Mouse (Mus musculus): ENCODE data around the gene Tiam1. TPM values are rescaled to one million over a fixed set of nuclear protein-coding genes. Genes with fewer than 3 reads are reported as not detected.
A peak's percentile ranks its signal among the peaks of the same experiment; 100 is the strongest.
"Not testable (repeated sequence)": the region's sequence is repeated elsewhere in the genome, so short reads cannot be mapped to it uniquely, and the experiment has no call there.

The Tiam1 gene
- total and polyA plus RNA-seq, 3 experiments: 1.8 to 5.3 (median 2.9) TPM

DNA sequence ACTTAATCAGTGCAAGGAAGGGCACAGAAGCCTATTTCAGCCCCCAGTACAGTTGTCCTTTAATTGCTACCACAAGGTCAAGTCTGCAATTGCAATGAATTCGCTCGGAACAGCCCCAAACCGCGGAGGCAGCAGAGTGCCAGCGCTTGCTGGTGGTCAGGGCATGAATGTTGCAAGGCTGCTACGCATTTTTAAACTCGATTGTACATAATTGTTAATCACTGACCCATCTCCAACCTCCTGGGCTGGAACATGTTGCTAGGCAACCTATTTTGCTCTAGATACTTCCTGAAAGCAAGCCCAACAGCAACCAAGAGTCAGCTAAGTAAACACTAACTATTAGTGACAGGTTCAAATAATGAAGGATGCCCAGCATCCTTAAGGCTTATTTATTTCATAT is 70.1 kb downstream of the Tiam1 start:
- DNase-seq (ENCODE audit: low spot score): no peak

DNA sequence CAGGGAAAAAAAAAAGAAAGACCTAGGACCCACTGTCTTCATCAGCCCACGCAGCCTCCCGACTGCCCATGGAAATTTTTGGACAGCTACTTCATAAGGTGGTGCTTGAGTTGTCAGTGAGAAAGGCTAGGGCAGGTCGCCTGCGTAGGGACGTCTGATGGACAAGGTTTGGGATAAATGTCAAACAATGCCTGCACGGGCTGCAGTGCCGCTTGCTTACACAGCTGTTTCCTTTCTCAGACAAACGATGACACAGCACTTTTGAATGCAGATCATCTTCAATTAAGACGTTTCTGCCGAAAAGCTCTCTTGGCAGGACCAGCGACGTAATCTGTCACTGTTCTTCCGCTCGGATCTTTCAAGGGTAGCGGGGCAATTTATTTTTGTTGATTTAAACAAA is 70.9 kb downstream of the Tiam1 start:
- H3K27me3 ChIP-seq (ENCODE audit: insufficient read depth, low read length): 0 out of 2 replicates have a peak, but pooled peaks cover 2% of the 10 kb centered on the region
- peaks cover 26% of the 10 kb centered on the region for H3K4me1 ChIP-seq (ENCODE audit: insufficient read depth, low read depth, low read length)
- peak overlapping the region; percentile 23; the same call in 1 of the 2 replicates for H3K4me3 ChIP-seq (ENCODE audit: low read depth, low read length)
- no peak for TF ChIP-seq POLR2AphosphoS5 (IDR thresholded peaks at IDR 0.05; ENCODE audit: insufficient replicate concordance, low read depth, low read length)
- no peak for TF ChIP-seq CTCF (IDR thresholded peaks at IDR 0.05; ENCODE audit: low read depth, low read length)
- TF ChIP-seq TAL1 (conservative IDR thresholded peaks at IDR 0.05; ENCODE audit: low read depth, low read length): no peak
- no peak for TF ChIP-seq GATA2 (IDR thresholded peaks at IDR 0.05; ENCODE audit: borderline replicate concordance, low read depth, low read length)
- no peak for TF ChIP-seq GATA1 (IDR thresholded peaks at IDR 0.05; ENCODE audit: borderline replicate concordance, low read length)
- H3K36me3 ChIP-seq (replicated peaks): no peaks in the 10 kb centered on the region
- peak; percentile 12; the same call in 1 of the 2 replicates for ATAC-seq (ENCODE audit: extremely low read depth, insufficient number of reproducible peaks, low FRiP score, poor library complexity, severe bottlenecking)
- peaks cover 18% of the 10 kb centered on the region for H3K9me3 ChIP-seq (replicated peaks)
- DNase-seq (ENCODE audit: low spot score): peak; percentile 32

More for the DNA sequence above, 70.1 kb downstream of the Tiam1 start:
- ATAC-seq (ENCODE audit: extremely low read depth, insufficient number of reproducible peaks, low FRiP score, poor library complexity, severe bottlenecking): no peak
- Histone ChIP-seq H3K27me3 (ENCODE audit: insufficient read depth, low read length) (0 out of 2 replicates have a peak, but pooled peaks cover 2% of the 10 kb centered on the region), H3K4me3 (ENCODE audit: low read depth, low read length) (no peak overlapping the region), H3K36me3 (replicated peaks) (no peaks in the 10 kb centered on the region), H3K4me1 (ENCODE audit: insufficient read depth, low read depth, low read length) (peaks cover 26% of the 10 kb centered on the region), H3K9me3 (replicated peaks) (peaks cover 16% of the 10 kb centered on the region)
- TF ChIP-seq TAL1 (conservative IDR thresholded peaks at IDR 0.05; ENCODE audit: low read depth, low read length): no peak
- TF ChIP-seq CTCF (IDR thresholded peaks at IDR 0.05; ENCODE audit: low read depth, low read length): no peak
- no peak for TF ChIP-seq GATA2 (IDR thresholded peaks at IDR 0.05; ENCODE audit: borderline replicate concordance, low read depth, low read length)
- TF ChIP-seq GATA1 (IDR thresholded peaks at IDR 0.05; ENCODE audit: borderline replicate concordance, low read length): no peak
- no peak for TF ChIP-seq POLR2AphosphoS5 (IDR thresholded peaks at IDR 0.05; ENCODE audit: insufficient replicate concordance, low read depth, low read length)

DNA sequence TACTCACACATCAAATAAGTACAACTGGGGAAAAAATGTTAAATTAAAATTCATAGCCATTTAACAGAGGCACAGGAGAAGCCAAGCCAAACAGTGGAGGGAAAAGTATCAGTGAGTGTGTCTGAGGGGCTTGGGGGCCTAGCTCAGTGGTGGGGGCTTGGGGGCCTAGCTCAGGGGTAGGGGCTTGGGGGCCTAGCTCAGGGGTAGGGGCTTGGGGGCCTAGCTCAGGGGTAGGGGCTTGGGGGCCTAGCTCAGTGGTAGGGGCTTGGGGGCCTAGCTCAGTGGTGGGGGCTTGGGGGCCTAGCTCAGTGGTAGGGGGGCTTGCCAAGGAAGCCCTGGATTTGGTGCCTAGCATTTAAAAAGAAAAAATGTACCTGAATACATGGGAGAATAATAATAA is 72.4 kb downstream of the Tiam1 start:
- H3K4me3 ChIP-seq (ENCODE audit: low read depth, low read length); H3K27me3 ChIP-seq (ENCODE audit: insufficient read depth, low read length); ATAC-seq (ENCODE audit: extremely low read depth, insufficient number of reproducible peaks, low FRiP score, poor library complexity, severe bottlenecking); H3K36me3 ChIP-seq (replicated peaks); DNase-seq (ENCODE audit: low spot score): not testable (repeated sequence)
- peaks cover 18% of the 10 kb centered on the region for H3K9me3 ChIP-seq (replicated peaks)
- H3K4me1 ChIP-seq (ENCODE audit: insufficient read depth, low read depth, low read length): peaks cover 26% of the 10 kb centered on the region

DNA sequence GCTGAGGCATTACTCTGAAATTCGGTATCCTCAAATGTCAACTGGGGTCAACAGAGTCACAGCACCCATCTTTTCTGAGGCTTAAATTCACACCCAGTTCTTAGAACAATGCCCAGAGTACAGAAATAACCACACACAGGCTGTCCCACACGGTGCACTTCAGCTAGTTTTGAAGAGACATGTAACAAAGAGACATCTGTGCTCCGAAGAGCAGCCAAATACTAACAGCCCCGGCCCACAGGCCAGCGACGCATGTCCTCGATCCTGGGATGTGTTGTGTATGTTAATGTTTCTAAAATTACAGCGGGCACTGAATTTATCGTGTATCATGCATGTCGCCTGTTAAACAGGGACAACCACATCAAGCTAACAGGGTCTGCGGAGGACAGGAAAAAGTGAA is 73.5 kb downstream of the Tiam1 start:
- H3K9me3 ChIP-seq (replicated peaks): peaks cover 20% of the 10 kb centered on the region
- H3K36me3 ChIP-seq (replicated peaks): no peaks in the 10 kb centered on the region
- ATAC-seq (ENCODE audit: extremely low read depth, insufficient number of reproducible peaks, low FRiP score, poor library complexity, severe bottlenecking): no peak
- TF ChIP-seq CTCF (IDR thresholded peaks at IDR 0.05; ENCODE audit: low read depth, low read length): no peak
- TF ChIP-seq GATA2 (IDR thresholded peaks at IDR 0.05; ENCODE audit: borderline replicate concordance, low read depth, low read length): no peak
- TF ChIP-seq GATA1 (IDR thresholded peaks at IDR 0.05; ENCODE audit: borderline replicate concordance, low read length): no peak
- TF ChIP-seq POLR2AphosphoS5 (IDR thresholded peaks at IDR 0.05; ENCODE audit: insufficient replicate concordance, low read depth, low read length): no peak
- TF ChIP-seq TAL1 (conservative IDR thresholded peaks at IDR 0.05; ENCODE audit: low read depth, low read length): no peak
- H3K4me1 ChIP-seq (ENCODE audit: insufficient read depth, low read depth, low read length): peaks cover 26% of the 10 kb centered on the region
- H3K4me3 ChIP-seq (ENCODE audit: low read depth, low read length): no peak overlapping the region
- H3K27me3 ChIP-seq (ENCODE audit: insufficient read depth, low read length): 0 out of 2 replicates have a peak, but pooled peaks cover 2% of the 10 kb centered on the region
- DNase-seq (ENCODE audit: low spot score): no peak

DNA sequence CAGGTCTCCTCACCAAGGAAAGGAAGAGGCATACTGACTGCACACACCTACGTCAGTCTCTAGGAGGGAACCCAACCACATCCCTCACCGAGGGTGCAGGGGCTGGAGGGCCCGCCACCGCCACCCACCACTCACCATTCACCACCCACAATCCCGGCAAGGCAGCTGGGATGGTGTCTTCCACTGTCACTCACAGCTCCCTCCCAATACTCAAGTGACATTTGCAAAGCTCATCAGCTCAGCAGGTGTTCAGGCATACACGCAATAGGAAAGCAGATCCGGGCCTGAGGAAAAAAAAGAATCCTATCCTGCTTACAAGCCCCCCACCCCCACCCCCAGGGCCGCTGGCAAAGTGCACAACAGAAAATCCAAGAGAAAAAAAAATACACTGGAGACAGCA is 74.4 kb downstream of the Tiam1 start:
- no peak for ATAC-seq (ENCODE audit: extremely low read depth, insufficient number of reproducible peaks, low FRiP score, poor library complexity, severe bottlenecking)
- Histone ChIP-seq H3K4me3 (ENCODE audit: low read depth, low read length) (no peak overlapping the region), H3K9me3 (replicated peaks) (peaks cover 26% of the 10 kb centered on the region), H3K27me3 (ENCODE audit: insufficient read depth, low read length) (0 out of 2 replicates have a peak, but pooled peaks cover 2% of the 10 kb centered on the region), H3K36me3 (replicated peaks) (no peaks in the 10 kb centered on the region), H3K4me1 (ENCODE audit: insufficient read depth, low read depth, low read length) (peaks cover 26% of the 10 kb centered on the region)
- TF ChIP-seq CTCF (IDR thresholded peaks at IDR 0.05; ENCODE audit: low read depth, low read length) (no peak), POLR2AphosphoS5 (IDR thresholded peaks at IDR 0.05; ENCODE audit: insufficient replicate concordance, low read depth, low read length) (no peak), TAL1 (conservative IDR thresholded peaks at IDR 0.05; ENCODE audit: low read depth, low read length) (no peak), GATA2 (IDR thresholded peaks at IDR 0.05; ENCODE audit: borderline replicate concordance, low read depth, low read length) (no peak), GATA1 (IDR thresholded peaks at IDR 0.05; ENCODE audit: borderline replicate concordance, low read length) (no peak)
- DNase-seq (ENCODE audit: low spot score): no peak

DNA sequence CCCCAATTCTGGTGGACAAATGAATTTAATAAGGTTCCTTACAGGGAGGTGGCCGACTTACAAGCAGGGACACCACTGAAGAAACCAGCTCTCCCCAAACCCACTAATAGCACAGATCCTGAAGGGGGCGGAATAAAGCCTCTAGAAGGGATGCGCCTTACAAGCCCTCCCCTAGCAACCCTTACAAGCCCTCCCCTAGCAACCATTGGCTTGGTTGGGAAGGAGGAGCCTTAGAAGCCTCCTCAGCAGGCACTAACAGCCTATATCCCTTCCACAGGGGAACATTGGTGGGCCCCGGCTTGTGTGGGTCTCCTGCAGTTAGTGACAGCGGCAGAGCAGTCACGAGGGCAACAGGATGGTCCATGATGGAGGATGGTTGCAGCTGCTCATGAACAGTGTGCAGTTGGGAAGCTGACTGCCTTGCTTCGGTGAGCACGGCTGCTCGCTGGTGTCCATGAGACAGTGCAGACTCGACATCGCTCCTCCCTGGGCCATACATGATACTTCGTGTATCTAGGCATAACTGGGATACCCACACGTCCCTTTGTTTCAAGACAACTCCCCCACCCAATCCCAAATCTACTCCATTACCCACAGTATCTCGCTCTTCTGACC is 90.6 kb downstream of the Tiam1 start:
- TF ChIP-seq GATA2 (IDR thresholded peaks at IDR 0.05; ENCODE audit: borderline replicate concordance, low read depth, low read length) (no peak), TAL1 (conservative IDR thresholded peaks at IDR 0.05; ENCODE audit: low read depth, low read length) (no peak), POLR2AphosphoS5 (IDR thresholded peaks at IDR 0.05; ENCODE audit: insufficient replicate concordance, low read depth, low read length) (no peak), GATA1 (IDR thresholded peaks at IDR 0.05; ENCODE audit: borderline replicate concordance, low read length) (no peak), CTCF (IDR thresholded peaks at IDR 0.05; ENCODE audit: low read depth, low read length) (no peak)
- ATAC-seq (ENCODE audit: extremely low read depth, insufficient number of reproducible peaks, low FRiP score, poor library complexity, severe bottlenecking): no peak

More for the DNA sequence above, 90.6 kb downstream of the Tiam1 start:
- no peak overlapping the region for H3K4me3 ChIP-seq (ENCODE audit: low read depth, low read length)
- no peaks in the 10 kb centered on the region for H3K27me3 ChIP-seq (ENCODE audit: insufficient read depth, low read length)
- no peak for DNase-seq (ENCODE audit: low spot score)
- peaks cover 19% of the 10 kb centered on the region for H3K4me1 ChIP-seq (ENCODE audit: insufficient read depth, low read depth, low read length)
- no peaks in the 10 kb centered on the region for H3K36me3 ChIP-seq (replicated peaks)
- H3K9me3 ChIP-seq (replicated peaks): peaks cover 24% of the 10 kb centered on the region
